Mouse (Mus musculus) testis, postnatal 14 days (tissue): ENCODE measurements at regions not wholly inside any gene's neighbourhood (a gene's known extent, or its start where the extent isn't known, plus 50 kb on each side); places are given as distances from the start of the nearest gene placed in this dataset.
A peak's percentile ranks its signal among the peaks of the same experiment; 100 is the strongest.
"Not testable (repeated sequence)": the region's sequence is repeated elsewhere in the genome, so short reads cannot be mapped to it uniquely, and the experiment has no call there.

Experiments used
- DNase-seq: peaks from one replicate; pipeline ENCODE4 v3.0.0; 2021; ENCODE audit warnings: low spot score

GRCm38 (mm10) chrX:77307374-77307773, 203.4 kb upstream of the Tbl1x start:
- DNase-seq: no peak

GRCm38 (mm10) chrX:77314384-77314783, 196.4 kb upstream of the Tbl1x start:
- peak; percentile 3 for DNase-seq

- DNase-seq: no peak
Measured at GRCm38 (mm10) chrX:77323644-77324043, 187.2 kb upstream of the Tbl1x start.

GRCm38 (mm10) chrX:77353181-77353580, 157.6 kb upstream of the Tbl1x start:
- no peak for DNase-seq

- no peak for DNase-seq
Measured at GRCm38 (mm10) chrX:77360551-77360950, 150.3 kb upstream of the Tbl1x start.

- no peak for DNase-seq
Measured at GRCm38 (mm10) chrX:77361106-77361505, 149.7 kb upstream of the Tbl1x start.

DNA sequence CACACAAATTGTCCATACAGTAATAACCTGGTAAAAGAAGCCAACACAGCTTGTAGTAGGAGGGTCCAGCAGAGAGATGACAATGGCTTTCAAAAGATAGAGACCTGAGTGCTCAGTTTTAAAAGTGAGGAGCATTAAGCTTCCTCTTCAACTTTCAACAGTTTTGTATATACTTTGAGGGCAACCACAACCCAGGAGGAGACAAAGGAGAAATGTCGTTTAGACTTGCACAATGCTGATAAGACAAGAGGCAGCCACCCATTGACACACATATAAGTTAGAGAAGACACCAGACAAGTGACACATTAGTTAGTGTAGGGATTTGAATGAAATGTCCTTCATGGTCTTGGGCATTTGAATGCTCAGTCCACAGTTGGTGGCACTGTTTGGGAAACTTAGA, 147.2 kb upstream of the Tbl1x start:
- no peak for DNase-seq

- no peak for DNase-seq
Measured at GRCm38 (mm10) chrX:77367351-77367750, 143.5 kb upstream of the Tbl1x start.

DNA sequence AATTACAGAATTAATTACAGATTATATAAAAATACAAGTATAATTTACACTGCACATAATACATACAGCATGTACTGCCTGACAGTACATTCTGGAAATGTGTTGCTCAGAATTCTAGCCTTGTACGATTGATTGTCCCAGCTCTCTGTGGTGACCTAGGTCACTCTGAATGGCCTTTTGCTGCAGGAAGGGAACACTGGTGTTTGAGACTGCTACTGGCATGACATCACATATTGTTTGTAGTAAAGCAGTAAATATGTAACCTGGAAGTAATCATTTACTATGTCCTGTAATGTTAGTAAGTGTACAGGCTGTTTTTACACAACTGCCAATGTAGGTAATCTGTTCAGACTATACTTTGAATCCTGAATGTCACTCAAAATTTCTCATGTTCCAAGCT, 123.5 kb upstream of the Tbl1x start:
- DNase-seq: no peak

DNA sequence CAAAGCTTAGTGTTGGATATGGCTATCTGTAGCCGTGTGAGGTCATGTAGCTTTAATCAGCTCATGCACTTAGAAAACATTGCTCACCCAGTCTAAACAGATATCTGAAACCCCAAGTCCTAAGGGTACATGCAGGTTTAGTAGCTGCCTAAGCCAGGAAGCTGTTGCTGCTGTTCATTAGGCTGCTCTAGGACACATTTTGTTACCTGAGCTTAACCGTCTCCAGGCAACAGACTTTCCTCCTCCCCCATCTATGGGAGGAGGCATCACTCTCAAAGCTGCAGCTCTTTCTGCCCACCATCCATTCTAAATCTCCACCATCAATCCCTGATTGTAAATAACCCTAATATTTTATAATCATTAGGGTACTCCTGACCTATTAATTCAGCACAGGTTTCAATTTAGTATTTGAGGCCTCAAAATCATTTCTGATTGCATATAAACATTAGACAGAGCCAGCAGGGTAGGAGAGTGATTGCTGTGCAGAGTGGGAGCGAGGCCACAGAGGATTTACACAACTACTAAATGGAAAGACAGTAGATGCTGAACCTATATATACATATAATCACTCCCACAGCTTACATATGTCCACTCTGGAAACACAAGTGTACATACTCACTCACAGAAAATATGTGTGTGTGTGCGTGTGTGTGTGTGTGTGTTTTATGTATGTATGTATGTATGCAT, 118.9 kb upstream of the Tbl1x start:
- no peak for DNase-seq

DNA sequence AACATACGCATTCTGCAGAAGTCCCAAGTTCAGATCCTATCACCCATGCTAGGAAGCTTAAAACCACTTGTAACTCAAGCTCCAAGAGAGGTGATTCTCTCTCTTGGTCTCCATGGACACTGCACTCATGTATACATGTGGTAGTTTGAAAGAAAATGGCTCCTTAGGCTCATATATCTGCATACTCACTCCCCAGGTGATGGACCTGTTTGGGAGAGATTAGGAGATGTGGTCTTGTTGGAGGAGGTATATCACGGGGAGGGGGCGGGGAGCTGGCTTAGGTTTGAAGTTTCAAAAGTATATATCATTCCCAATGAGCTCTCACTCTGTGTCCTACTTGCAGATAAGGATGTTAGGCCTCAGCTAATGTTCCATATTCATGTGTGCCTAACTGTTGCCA, 103.9 kb upstream of the Tbl1x start:
- no peak for DNase-seq

- peak; percentile 19 for DNase-seq
Measured at GRCm38 (mm10) chrX:77407925-77408324, 102.9 kb upstream of the Tbl1x start.

DNA sequence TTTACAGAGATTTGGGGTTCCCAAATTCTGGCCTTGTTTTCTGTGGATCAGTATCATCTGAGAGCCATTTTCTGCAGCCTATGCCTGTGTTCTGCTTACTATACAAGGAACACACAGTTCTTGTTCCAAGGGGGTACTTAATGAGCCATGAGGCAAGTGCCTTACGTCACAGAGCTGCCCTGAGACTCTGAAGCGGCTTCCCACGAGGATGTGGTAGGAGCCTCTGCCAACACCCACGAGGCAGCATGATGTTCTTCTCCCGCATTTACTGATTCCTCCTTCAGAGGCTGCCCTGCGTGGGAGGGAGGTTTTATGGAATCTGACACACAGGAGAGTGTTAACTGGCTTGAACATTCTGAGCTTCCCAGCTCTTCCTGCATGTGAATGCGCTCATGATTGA, 101.4 kb upstream of the Tbl1x start:
- peak; percentile 63 for DNase-seq

- DNase-seq: no peak
Measured at GRCm38 (mm10) chrX:77410812-77411211, 100.0 kb upstream of the Tbl1x start.

- no peak for DNase-seq
Measured at GRCm38 (mm10) chrX:77414156-77414555, 96.7 kb upstream of the Tbl1x start.

GRCm38 (mm10) chrX:77417766-77418165, 93.0 kb upstream of the Tbl1x start:
- no peak for DNase-seq

DNA sequence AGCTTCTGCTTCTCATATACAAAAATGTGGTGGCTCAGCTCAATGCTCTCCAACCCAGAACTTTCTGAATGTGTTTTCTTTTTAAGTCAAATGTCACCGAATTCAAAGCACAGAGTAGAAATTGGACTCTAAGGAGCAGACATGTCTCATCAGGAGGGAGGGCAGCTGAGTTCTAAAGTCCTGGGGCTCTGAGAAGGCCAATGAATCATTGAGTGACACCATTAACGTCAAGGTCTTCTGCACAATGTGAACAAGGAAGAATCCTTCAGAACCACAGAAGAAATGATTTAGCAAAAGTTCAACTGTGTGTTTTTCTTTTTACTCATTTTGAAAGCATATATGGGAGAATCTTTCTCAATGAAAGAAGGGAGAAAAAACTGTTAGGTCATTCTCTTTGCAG, 88.6 kb upstream of the Tbl1x start:
- DNase-seq: no peak

DNA sequence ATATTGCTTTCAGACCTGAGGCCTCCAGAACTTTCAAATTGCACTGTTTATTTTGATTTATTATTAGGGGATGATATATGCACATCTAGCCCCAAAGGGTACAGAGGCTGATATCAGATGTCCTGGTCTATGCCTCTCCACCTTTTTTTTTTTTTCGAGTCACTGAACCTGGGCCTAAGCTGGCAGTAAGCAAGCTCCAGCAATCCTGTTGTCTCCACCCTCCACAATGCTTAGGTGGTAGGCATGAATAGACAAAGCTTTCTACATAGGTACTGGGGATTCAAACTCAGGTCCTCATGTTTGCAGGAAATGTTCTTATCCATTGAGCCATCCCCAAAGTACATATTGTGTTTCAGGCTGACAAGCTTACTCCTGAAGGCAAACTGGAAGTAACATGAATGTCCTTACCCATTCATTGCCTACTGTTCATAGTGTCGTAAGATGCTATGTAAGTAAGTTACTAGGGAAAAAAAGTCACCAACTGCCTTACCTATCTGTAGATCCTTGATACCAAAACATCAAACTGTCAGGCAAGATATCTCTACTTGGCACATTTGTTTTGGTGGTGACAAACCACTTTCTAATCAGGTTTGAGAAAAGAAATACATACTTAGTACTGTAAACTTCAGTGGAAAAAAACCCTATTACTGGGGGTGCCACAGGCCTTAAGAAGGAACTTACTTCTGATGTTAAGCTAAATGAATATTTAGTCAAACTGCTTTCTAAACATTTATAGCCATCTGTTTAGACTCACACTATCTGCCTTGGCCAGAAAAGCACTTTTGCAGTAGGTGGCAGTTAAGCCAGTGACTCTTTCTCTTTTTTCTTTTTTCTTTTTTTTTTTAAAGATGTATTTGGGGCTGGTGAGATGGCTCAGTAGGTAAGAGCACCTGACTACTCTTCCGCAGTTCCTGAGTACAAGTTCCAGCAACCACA, 85.8 kb upstream of the Tbl1x start:
- DNase-seq: no peak

DNA sequence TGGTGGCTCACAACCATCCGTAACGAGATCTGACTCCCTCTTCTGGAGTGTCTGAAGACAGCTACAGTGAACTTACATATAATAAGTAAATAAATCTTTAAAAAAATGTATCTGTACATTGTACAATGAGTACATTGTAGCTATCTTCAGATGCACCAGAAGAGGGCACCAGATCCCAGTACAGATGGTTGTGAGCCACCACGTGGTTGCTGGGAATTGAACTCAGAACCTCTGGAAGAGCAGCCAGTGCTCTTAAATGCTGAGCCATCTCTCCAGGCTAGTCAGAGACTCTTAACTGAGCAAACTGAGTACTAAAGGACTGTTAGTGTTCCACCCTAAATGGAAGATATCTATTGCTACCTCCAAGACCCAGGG, 85.1 kb upstream of the Tbl1x start:
- DNase-seq: not testable (repeated sequence)

GRCm38 (mm10) chrX:77426836-77427235, 84.0 kb upstream of the Tbl1x start:
- DNase-seq: not testable (repeated sequence)

GRCm38 (mm10) chrX:77432001-77432565, 78.7 kb upstream of the Tbl1x start:
- DNase-seq: no peak

- DNase-seq: peak; percentile 93
Measured at GRCm38 (mm10) chrX:77432846-77433810, 77.7 kb upstream of the Tbl1x start.
